Mouse (Mus musculus): Measurements from ENCODE around the gene Tctn1. TPM values are rescaled to one million over a fixed set of nuclear protein-coding genes. Genes with fewer than 3 reads are reported as not detected.

Gene Tctn1
- polyA plus RNA-seq, 1 experiment from 2014 or later, result 2.7 TPM

DNA sequence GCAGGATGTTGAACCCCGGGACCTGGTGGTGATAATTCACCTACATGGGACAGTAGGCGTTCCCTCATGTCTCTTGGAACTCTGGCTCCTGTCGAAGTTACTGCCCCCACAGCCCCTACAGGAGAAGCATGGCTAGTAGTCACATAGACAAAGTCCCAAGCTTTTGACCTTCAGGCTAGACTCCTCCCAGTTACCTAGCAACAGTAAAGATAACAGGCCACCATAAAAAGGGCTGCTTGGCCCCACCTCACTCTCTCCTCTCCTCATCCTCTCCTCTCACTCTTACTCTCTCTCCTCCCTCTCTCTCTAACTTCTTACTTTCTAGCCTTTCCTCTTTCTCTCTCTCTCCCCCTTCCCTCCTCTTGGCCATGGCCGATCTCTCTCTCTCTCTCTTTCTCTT is 63.4 kb downstream of the Tctn1 start:
- 88% methylated on average over 4 of the region's 4 CpGs for WGBS
- H3K4me1 ChIP-seq (replicated peaks), result no peaks in the 10 kb centered on the region
- no peaks in the 10 kb centered on the region for H3K36me3 ChIP-seq
- H3K4me3 ChIP-seq, result no peak overlapping the region
- no peak overlapping the region for H3K9ac ChIP-seq
- H3K27ac ChIP-seq (ENCODE audit: poor library complexity, severe bottlenecking), result no peak overlapping the region
- H3K9me3 ChIP-seq (replicated peaks), result peaks cover 9% of the 10 kb centered on the region; the same call in 1 of the 2 replicates
- H3K27me3 ChIP-seq (replicated peaks), result no peaks in the 10 kb centered on the region
- no peak for ATAC-seq (ENCODE audit: insufficient number of reproducible peaks, low FRiP score)
- no peak overlapping the region for H3K4me2 ChIP-seq

GRCm38 (mm10) chr5:122192347-122192746 is 71.9 kb downstream of the Tctn1 start:
- Histone ChIP-seq H3K27me3 (replicated peaks) (no peaks in the 10 kb centered on the region), H3K4me3 (no peak overlapping the region), H3K36me3 (no peaks in the 10 kb centered on the region), H3K4me2 (no peak overlapping the region), H3K9me3 (replicated peaks) (no peaks in the 10 kb centered on the region), H3K27ac (ENCODE audit: poor library complexity, severe bottlenecking) (no peak overlapping the region), H3K4me1 (replicated peaks) (no peaks in the 10 kb centered on the region), H3K9ac (no peak overlapping the region)
- ATAC-seq (ENCODE audit: insufficient number of reproducible peaks, low FRiP score), result no peak
- WGBS, result 53% methylated on average over 3 of the region's 4 CpGs

DNA sequence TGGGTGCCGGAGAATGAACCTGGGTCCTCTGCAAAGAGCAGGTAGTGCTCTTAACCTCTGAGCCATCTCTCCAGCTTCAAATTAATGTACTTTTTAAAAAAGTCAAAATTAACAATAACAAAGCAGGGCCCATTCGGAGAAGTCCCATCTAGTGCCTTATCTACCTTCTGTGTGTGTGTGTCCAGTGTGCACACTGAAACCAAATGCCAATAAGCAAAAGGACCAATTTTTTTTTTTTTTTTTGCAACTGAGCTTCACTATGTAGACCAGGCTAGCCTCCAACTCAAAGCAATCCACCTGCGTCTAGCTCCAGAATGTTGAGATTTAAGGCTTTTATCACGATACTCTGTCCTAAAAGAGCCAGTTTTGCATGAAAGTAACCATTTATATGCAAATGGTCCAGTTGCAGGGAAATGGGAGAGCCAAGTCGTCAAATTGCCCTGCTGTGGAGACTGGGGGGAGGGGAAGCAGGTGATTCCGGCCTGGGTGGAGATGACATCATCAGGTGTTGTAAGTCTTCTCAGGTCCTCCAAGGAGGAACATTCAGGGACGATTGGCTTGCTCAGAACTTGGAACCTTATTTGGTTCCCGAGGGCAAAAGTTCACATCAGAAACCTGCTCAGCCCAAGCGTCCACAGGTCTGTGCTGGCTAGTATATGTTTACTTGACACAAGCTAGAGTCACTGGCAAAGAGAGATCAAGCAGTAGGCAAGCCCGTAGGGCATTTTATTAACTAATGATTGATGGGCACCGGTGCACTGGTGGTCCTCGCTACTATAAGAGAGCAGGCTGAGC is 72.8 kb downstream of the Tctn1 start:
- ATAC-seq (ENCODE audit: insufficient number of reproducible peaks, low FRiP score), result no peak
- Histone ChIP-seq H3K27me3 (replicated peaks) (no peaks in the 10 kb centered on the region), H3K27ac (ENCODE audit: poor library complexity, severe bottlenecking) (no peak overlapping the region), H3K4me3 (no peak overlapping the region), H3K9ac (no peak overlapping the region), H3K4me2 (no peak overlapping the region), H3K9me3 (replicated peaks) (no peaks in the 10 kb centered on the region), H3K36me3 (no peaks in the 10 kb centered on the region), H3K4me1 (replicated peaks) (no peaks in the 10 kb centered on the region)
- 74% methylated on average over 12 of the region's 12 CpGs for WGBS

GRCm38 (mm10) chr5:122190465-122190864 is 73.8 kb downstream of the Tctn1 start:
- no peak for ATAC-seq (ENCODE audit: insufficient number of reproducible peaks, low FRiP score)
- no peak overlapping the region for H3K4me3 ChIP-seq

GRCm38 (mm10) chr5:122189115-122189514 is 75.1 kb downstream of the Tctn1 start:
- H3K9ac ChIP-seq, result no peak overlapping the region
- no peak overlapping the region for H3K4me3 ChIP-seq
- H3K27me3 ChIP-seq (replicated peaks), result no peaks in the 10 kb centered on the region
- H3K27ac ChIP-seq (ENCODE audit: poor library complexity, severe bottlenecking), result no peak overlapping the region
- H3K9me3 ChIP-seq (replicated peaks), result no peaks in the 10 kb centered on the region
- no peaks in the 10 kb centered on the region for H3K4me1 ChIP-seq (replicated peaks)
- WGBS, result 55% methylated on average over 3 of the region's 3 CpGs
- H3K4me2 ChIP-seq, result no peak overlapping the region
- H3K36me3 ChIP-seq, result no peaks in the 10 kb centered on the region
- ATAC-seq (ENCODE audit: insufficient number of reproducible peaks, low FRiP score), result no peak

More at GRCm38 (mm10) chr5:122190465-122190864, 73.8 kb downstream of the Tctn1 start:
- Histone ChIP-seq H3K4me2 (no peak overlapping the region), H3K9ac (no peak overlapping the region), H3K4me1 (replicated peaks) (no peaks in the 10 kb centered on the region), H3K36me3 (no peaks in the 10 kb centered on the region), H3K9me3 (replicated peaks) (no peaks in the 10 kb centered on the region), H3K27ac (ENCODE audit: poor library complexity, severe bottlenecking) (no peak overlapping the region), H3K27me3 (replicated peaks) (no peaks in the 10 kb centered on the region)
- WGBS, result 60% methylated on average over 7 of the region's 7 CpGs

Other genes starting within 250 kb of the Tctn1 start
- 7.6 and 10.1 TPM in 2 replicates for gene Cux2, start 214.4 kb downstream of the Tctn1 start, polyA plus RNA-seq (2016; fragmentation: Nextera tagmentation; extraction: Ambion mirVana)
- gene Myl2, start 163.5 kb downstream of the Tctn1 start, polyA plus RNA-seq (2016; fragmentation: Nextera tagmentation; extraction: Ambion mirVana), result 7,161 and 7,647 TPM in 2 replicates
- gene Ccdc63, start 123.6 kb downstream of the Tctn1 start, polyA plus RNA-seq (2016; fragmentation: Nextera tagmentation; extraction: Ambion mirVana), result 0.33 and 0.42 TPM in 2 replicates
- 222 and 230 TPM in 2 replicates for gene Ppp1cc, start 106.2 kb downstream of the Tctn1 start, polyA plus RNA-seq (2016; fragmentation: Nextera tagmentation; extraction: Ambion mirVana)
- 1.8 and 2.8 TPM in 2 replicates for gene Hvcn1, start 57.7 kb downstream of the Tctn1 start, polyA plus RNA-seq (2016; fragmentation: Nextera tagmentation; extraction: Ambion mirVana)
- 13.4 and 14.3 TPM in 2 replicates for gene Pptc7, start 19.9 kb upstream of the Tctn1 start, polyA plus RNA-seq (2016; fragmentation: Nextera tagmentation; extraction: Ambion mirVana)
- 7.8 and 9.1 TPM in 2 replicates for gene Rad9b, start 89.8 kb upstream of the Tctn1 start, polyA plus RNA-seq (2016; fragmentation: Nextera tagmentation; extraction: Ambion mirVana)
- 219 and 232 TPM in 2 replicates for gene Vps29, start 89.9 kb upstream of the Tctn1 start, polyA plus RNA-seq (2016; fragmentation: Nextera tagmentation; extraction: Ambion mirVana)
- gene Gpn3, start 107.4 kb upstream of the Tctn1 start, polyA plus RNA-seq (2016; fragmentation: Nextera tagmentation; extraction: Ambion mirVana), result 58.7 and 59.1 TPM in 2 replicates
- 59.3 and 64.2 TPM in 2 replicates for gene Fam216a, start 107.9 kb upstream of the Tctn1 start, polyA plus RNA-seq (2016; fragmentation: Nextera tagmentation; extraction: Ambion mirVana)
- 105 and 109 TPM in 2 replicates for gene Arpc3, start 127.4 kb upstream of the Tctn1 start, polyA plus RNA-seq (2016; fragmentation: Nextera tagmentation; extraction: Ambion mirVana)
- 32.0 and 35.4 TPM in 2 replicates for gene Anapc7, start 157.2 kb upstream of the Tctn1 start, polyA plus RNA-seq (2016; fragmentation: Nextera tagmentation; extraction: Ambion mirVana)
- 414 and 424 TPM in 2 replicates for gene Atp2a2, start 237.8 kb upstream of the Tctn1 start, polyA plus RNA-seq (2016; fragmentation: Nextera tagmentation; extraction: Ambion mirVana)

All from heart, embryonic 12.5 days (tissue).